Mouse (Mus musculus) MEL (cell line): ENCODE data around the gene Gnat1. TPM values are rescaled to one million over a fixed set of nuclear protein-coding genes. Genes with fewer than 3 reads are reported as not detected.

Experiments
- DNase-seq: peaks from one replicate; pipeline ENCODE4 v3.0.0; 2011; ENCODE audit warnings: low read depth, low spot score
- H3K27ac ChIP-seq: 2 replicates; pipeline ENCODE4 v1.5.1; 2012; ENCODE audit warnings: low read depth, mild to moderate bottlenecking, control low read depth, low read length, moderate library complexity; ENCODE audit not compliant: control insufficient read depth
- H3K27me3 ChIP-seq, 2 experiments: fragments of 150-350 bp in 1 of 2; sonication (generic) in 1 of 2; 2 replicates each; pipeline ENCODE4 v1.6.1; 2012; ENCODE audit warnings: low read length in 2 of 2, mild to moderate bottlenecking in 2 of 2, improper control_type of control experiment in 1 of 2, moderate library complexity in 1 of 2; ENCODE audit not compliant: insufficient read depth in 2 of 2, control insufficient read depth in 1 of 2
- H3K36me3 ChIP-seq, 2 experiments: 2 replicates each; pipeline ENCODE4 v1.6.1; 2012 to 2014; ENCODE audit warnings: low read length in 2 of 2, improper control_type of control experiment in 1 of 2, inconsistent platforms in 1 of 2, mild to moderate bottlenecking in 1 of 2; ENCODE audit not compliant: insufficient read depth in 2 of 2, control insufficient read depth in 1 of 2
- H3K4me1 ChIP-seq, 2 experiments: fragments of 150-350 bp in 1 of 2; sonication (generic) in 1 of 2; 2 replicates each; pipeline ENCODE4 v1.6.1; 2012; ENCODE audit warnings: low read length in 2 of 2, improper control_type of control experiment in 1 of 2, mild to moderate bottlenecking in 1 of 2; ENCODE audit not compliant: insufficient read depth in 2 of 2, control insufficient read depth in 1 of 2
- H3K4me3 ChIP-seq, 2 experiments: fragments of 150-350 bp in 1 of 2; sonication (generic) in 1 of 2; 2 replicates each; pipeline ENCODE4 v1.5.1; 2012; ENCODE audit warnings: low read depth in 2 of 2, low read length in 2 of 2, mild to moderate bottlenecking in 2 of 2, moderate library complexity in 2 of 2, control low read depth in 1 of 2, improper control_type of control experiment in 1 of 2; ENCODE audit not compliant: control insufficient read depth in 1 of 2, insufficient read depth in 1 of 2
- H3K79me2 ChIP-seq: 2 replicates; pipeline ENCODE4 v1.6.1; 2012; ENCODE audit warnings: mild to moderate bottlenecking, low read length, moderate library complexity; ENCODE audit not compliant: control insufficient read depth, poor library complexity, insufficient read depth
- H3K9ac ChIP-seq: 2 replicates; pipeline ENCODE4 v1.6.1; 2012; ENCODE audit warnings: low read depth, mild to moderate bottlenecking, control low read depth, low read length, moderate library complexity; ENCODE audit not compliant: control insufficient read depth, poor library complexity, severe bottlenecking
- H3K9me3 ChIP-seq: fragments of 150-350 bp; sonication (generic); replicated peaks from 2 replicates; pipeline ENCODE4 v1.6.1; 2012; ENCODE audit warnings: mild to moderate bottlenecking, low read length, improper control_type of control experiment, moderate library complexity; ENCODE audit not compliant: insufficient read depth
- BHLHE40 ChIP-seq: IDR thresholded peaks from 2 replicates; pipeline ENCODE4 v1.6.1; 2012; ENCODE audit warnings: low read depth, mild to moderate bottlenecking, inconsistent platforms, low read length, improper control_type of control experiment, borderline replicate concordance
- CHD1 ChIP-seq: IDR thresholded peaks from 2 replicates; pipeline ENCODE4 v1.6.1; 2012; ENCODE audit warnings: low read depth, mild to moderate bottlenecking, inconsistent platforms, low read length, improper control_type of control experiment
- CHD2 ChIP-seq: IDR thresholded peaks from 2 replicates; pipeline ENCODE4 v1.6.1; 2011; ENCODE audit warnings: low read length, improper control_type of control experiment
- CTCF ChIP-seq, 3 experiments: IDR thresholded peaks in 2 of 3; conservative IDR thresholded peaks in 1 of 3; 2 replicates each; pipeline ENCODE4 v1.5.1; 2011 to 2012; ENCODE audit warnings: low read length in 3 of 3, low read depth in 2 of 3, mild to moderate bottlenecking in 2 of 3, improper control_type of control experiment in 1 of 3, inconsistent platforms in 1 of 3, mixed read lengths in 1 of 3, moderate library complexity in 1 of 3; ENCODE audit not compliant: control insufficient read depth in 1 of 3, insufficient read depth in 1 of 3, poor library complexity in 1 of 3, severe bottlenecking in 1 of 3
- ELF1 ChIP-seq: IDR thresholded peaks from 2 replicates; pipeline ENCODE4 v1.6.1; 2014; ENCODE audit warnings: low read depth, mild to moderate bottlenecking, inconsistent platforms, low read length, improper control_type of control experiment, moderate library complexity
- ETS1 ChIP-seq: IDR thresholded peaks from 2 replicates; pipeline ENCODE4 v1.6.1; 2012; ENCODE audit warnings: low read depth, mild to moderate bottlenecking, inconsistent platforms, low read length, improper control_type of control experiment, moderate library complexity
- HCFC1 ChIP-seq: IDR thresholded peaks from 2 replicates; pipeline ENCODE4 v1.6.1; 2012; ENCODE audit warnings: low read depth, mild to moderate bottlenecking, inconsistent platforms, low read length, improper control_type of control experiment, moderate library complexity
- JUND ChIP-seq: IDR thresholded peaks from 2 replicates; pipeline ENCODE4 v1.6.1; 2011; ENCODE audit warnings: low read depth, mild to moderate bottlenecking, improper control_type of control experiment, low read length
- MAX ChIP-seq: IDR thresholded peaks from 2 replicates; pipeline ENCODE4 v1.6.1; 2011; ENCODE audit warnings: low read length, improper control_type of control experiment
- MAZ ChIP-seq: IDR thresholded peaks from 2 replicates; pipeline ENCODE4 v1.6.1; 2012; ENCODE audit warnings: low read depth, mild to moderate bottlenecking, inconsistent platforms, low read length, improper control_type of control experiment
- MEF2A ChIP-seq: IDR thresholded peaks from 2 replicates; pipeline ENCODE4 v1.6.1; 2014; ENCODE audit warnings: low read depth, mild to moderate bottlenecking, inconsistent platforms, low read length, improper control_type of control experiment; ENCODE audit not compliant: poor library complexity, insufficient replicate concordance, severe bottlenecking; ENCODE audit errors: extremely low read depth
- MXI1 ChIP-seq: IDR thresholded peaks from 2 replicates; pipeline ENCODE4 v1.6.1; 2011; ENCODE audit warnings: mild to moderate bottlenecking, low read depth, low read length, improper control_type of control experiment
- MYC ChIP-seq: IDR thresholded peaks from 2 replicates; pipeline ENCODE4 v1.6.1; 2011; ENCODE audit warnings: low read depth, mild to moderate bottlenecking, low read length, improper control_type of control experiment, moderate library complexity
- NRF1 ChIP-seq: IDR thresholded peaks from 2 replicates; pipeline ENCODE4 v1.6.1; 2014; ENCODE audit warnings: low read depth, mild to moderate bottlenecking, inconsistent platforms, low read length, improper control_type of control experiment, moderate library complexity; ENCODE audit not compliant: poor library complexity, insufficient read depth, severe bottlenecking
- POLR2AphosphoS5 ChIP-seq: IDR thresholded peaks from 2 replicates; pipeline ENCODE4 v1.6.1; 2012; ENCODE audit warnings: low read depth, borderline replicate concordance, mild to moderate bottlenecking, inconsistent platforms, low read length, moderate library complexity, mixed read lengths
- RAD21 ChIP-seq: IDR thresholded peaks from 2 replicates; pipeline ENCODE4 v1.6.1; 2011; ENCODE audit warnings: mild to moderate bottlenecking, low read depth, low read length, improper control_type of control experiment
- RCOR1 ChIP-seq: IDR thresholded peaks from 2 replicates; pipeline ENCODE4 v1.6.1; 2012; ENCODE audit warnings: low read depth, mild to moderate bottlenecking, inconsistent platforms, low read length, improper control_type of control experiment
- SIN3A ChIP-seq: IDR thresholded peaks from 2 replicates; pipeline ENCODE4 v1.6.1; 2012; ENCODE audit warnings: low read length, improper control_type of control experiment, inconsistent platforms
- SMC3 ChIP-seq: IDR thresholded peaks from 2 replicates; pipeline ENCODE4 v1.6.1; 2011; ENCODE audit warnings: low read depth, low read length, improper control_type of control experiment
- TBP ChIP-seq: IDR thresholded peaks from 2 replicates; pipeline ENCODE4 v1.8.0; 2011; ENCODE audit warnings: low read depth, low read length, improper control_type of control experiment
- TCF12 ChIP-seq: IDR thresholded peaks from 2 replicates; pipeline ENCODE4 v1.6.1; 2014; ENCODE audit warnings: low read depth, mild to moderate bottlenecking, inconsistent platforms, low read length, improper control_type of control experiment, moderate library complexity
- UBTF ChIP-seq: IDR thresholded peaks from 2 replicates; pipeline ENCODE4 v1.6.1; 2012; ENCODE audit warnings: low read depth, mild to moderate bottlenecking, inconsistent platforms, low read length, improper control_type of control experiment, moderate library complexity, borderline replicate concordance; ENCODE audit not compliant: insufficient read depth
- USF1 ChIP-seq: IDR thresholded peaks from 2 replicates; pipeline ENCODE4 v1.6.1; 2014; ENCODE audit warnings: low read depth, mild to moderate bottlenecking, inconsistent platforms, low read length, improper control_type of control experiment, moderate library complexity
- USF2 ChIP-seq, 2 experiments: IDR thresholded peaks; 2 replicates each; pipeline ENCODE4 v1.6.1; 2011 to 2012; ENCODE audit warnings: improper control_type of control experiment in 2 of 2, low read length in 2 of 2, borderline replicate concordance in 1 of 2, inconsistent platforms in 1 of 2, low read depth in 1 of 2, mild to moderate bottlenecking in 1 of 2; ENCODE audit not compliant: insufficient read depth in 1 of 2
- polyA plus RNA-seq, 2 experiments: library from polyadenylated mRNA; stranded (reverse) in 1 of 2; unstranded in 1 of 2; fragments of >175 nt in 1 of 2; fragments of >200 nt in 1 of 2; gene quantifications; 2 replicates each; pipeline versions ENCODE4 v1.2.1 to v1.2.4; 2012; ENCODE audit warnings: low replicate concordance in 2 of 2, low read depth in 1 of 2; ENCODE audit not compliant: insufficient read length in 2 of 2, insufficient read depth in 1 of 2, missing spikeins in 1 of 2
- total RNA-seq: library from RNA; depleted of rRNA; stranded (reverse); fragments of 300-350 nt; gene quantifications from 2 replicates; pipeline ENCODE4 v1.2.3, GENCODE M21; 2012

Gene Gnat1
- total and polyA plus RNA-seq, 3 experiments: 0.27 to 326 TPM; not detected in 1

GRCm38 (mm10) chr9:107694627-107695026 lies 15.1 kb upstream of the Gnat1 start:
- H3K27me3 ChIP-seq: peaks cover 3 to 6% of the 10 kb centered on the region in 2 experiments; a peak in 2 of 4 replicates

GRCm38 (mm10) chr9:107693433-107693987 lies 14.0 kb upstream of the Gnat1 start:
- H3K36me3 ChIP-seq: no peaks in the 10 kb centered on the region
- TF ChIP-seq POLR2AphosphoS5 (no peak), CHD1 (no peak), ELF1 (no peak), SMC3 (peak; percentile 32), TBP (no peak), BHLHE40 (no peak), HCFC1 (no peak), CTCF (IDR thresholded peaks at IDR 0.05 in 2 of 3, conservative IDR thresholded peaks at IDR 0.05 in 1 of 3; ENCODE audit: control insufficient read depth in 1 of 3, insufficient read depth in 1 of 3, low read depth in 2 of 3, low read length in 3 of 3, poor library complexity in 1 of 3, severe bottlenecking in 1 of 3) (peak in 1 of 3 experiments; percentile 31; a peak in 2 of 6 replicates), MXI1 (no peak), USF2 (IDR thresholded peaks at IDR 0.05; ENCODE audit: borderline replicate concordance in 1 of 2, insufficient read depth in 1 of 2, low read depth in 1 of 2, low read length in 2 of 2) (no peak), NRF1 (no peak)
- H3K27me3 ChIP-seq: peaks cover 4 to 5% of the 10 kb centered on the region in 2 experiments
- no peaks in the 10 kb centered on the region for H3K4me1 ChIP-seq
- no peak overlapping the region for H3K27ac ChIP-seq
- H3K9me3 ChIP-seq: no peaks in the 10 kb centered on the region
- no peak overlapping the region for H3K4me3 ChIP-seq
- H3K79me2 ChIP-seq: no peaks in the 10 kb centered on the region
- H3K9ac ChIP-seq: no peak overlapping the region
- no peak for DNase-seq

More at GRCm38 (mm10) chr9:107694627-107695026, 15.1 kb upstream of the Gnat1 start:
- no peak overlapping the region for H3K27ac ChIP-seq
- H3K36me3 ChIP-seq: no peaks in the 10 kb centered on the region
- no peaks in the 10 kb centered on the region for H3K9me3 ChIP-seq
- no peaks in the 10 kb centered on the region for H3K79me2 ChIP-seq
- no peak for DNase-seq
- H3K9ac ChIP-seq: no peak overlapping the region
- H3K4me3 ChIP-seq: no peak overlapping the region
- TF ChIP-seq USF2 (IDR thresholded peaks at IDR 0.05; ENCODE audit: borderline replicate concordance in 1 of 2, insufficient read depth in 1 of 2, low read depth in 1 of 2, low read length in 2 of 2) (no peak), SMC3 (no peak), ELF1 (no peak), MAX (no peak), JUND (no peak), MAZ (no peak), MYC (no peak), RCOR1 (no peak), UBTF (no peak), MEF2A (no peak), HCFC1 (no peak), USF1 (no peak), CHD2 (no peak), MXI1 (no peak), TCF12 (no peak), RAD21 (no peak), SIN3A (no peak), ETS1 (no peak)
- no peaks in the 10 kb centered on the region for H3K4me1 ChIP-seq
